Mouse (Mus musculus) lung, adult 2 months (tissue): Measurements from ENCODE around the gene Cacna1c.

Source experiments
- CTCF ChIP-seq: fragments of 200-500 bp; IDR thresholded peaks from 2 replicates; pipeline ENCODE4 v1.5.1; 2011; ENCODE audit warnings: mild to moderate bottlenecking, low read length, control low read depth; ENCODE audit not compliant: insufficient read depth
- POLR2A ChIP-seq: fragments of 200-500 bp; IDR thresholded peaks from 2 replicates; pipeline ENCODE4 v1.6.1; 2011; ENCODE audit warnings: low read depth, mild to moderate bottlenecking, control low read depth, low read length, borderline replicate concordance; ENCODE audit errors: extremely low read depth

DNA sequence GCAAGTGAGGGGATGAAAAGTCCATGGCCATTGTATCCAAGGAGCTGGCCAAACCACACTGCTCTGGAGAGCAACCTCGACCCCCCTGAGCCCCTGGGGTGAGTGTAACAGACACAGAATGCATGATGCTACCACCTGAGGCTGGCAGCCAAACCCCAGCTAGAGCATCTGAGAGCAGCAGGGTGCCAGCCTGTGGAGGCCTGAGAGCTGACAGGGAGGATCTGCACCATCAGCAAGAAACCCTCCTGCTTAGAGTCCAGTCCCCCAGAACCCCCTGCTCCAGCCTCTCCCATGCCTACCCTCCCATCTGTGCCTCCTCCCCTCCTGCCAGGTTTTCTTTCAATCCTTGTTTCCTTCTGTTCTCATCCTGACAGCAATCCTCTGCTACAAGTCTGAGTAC, 385.4 kb downstream of the Cacna1c start:
- TF ChIP-seq CTCF, result no peak
- TF ChIP-seq POLR2A, result no peak
